14 mouse cellular contexts compared by ENCODE assay signal in genomic region chr3:37882417-37882816, GRCm38 (mm10).
A peak's percentile ranks its signal among the peaks of the same experiment; 100 is the strongest.
DNase-seq lines count a peak whose midpoint lies in the region; ATAC-seq lines count a peak whose summit lies in the region.
"Had no signal": no experiment of that assay in that cellular context is flagged by ENCODE, and none has a peak within 500 bp of the region (broad histone marks: within the 10 kb centered on the region; RNA-seq: fewer than 3 reads in every experiment).

No protein-coding gene starts in this region.

- H3K9me3 ChIP-seq in heart, embryonic 13.5 days = no peaks in the 10 kb centered on the region
- no peaks in the 10 kb centered on the region for H3K9me3 ChIP-seq in neural tube, embryonic 14.5 days (ENCODE audit: control insufficient read depth, low read length)
- H3K9me3 ChIP-seq: liver, embryonic 13.5 days; neural tube, embryonic 13.5 days had no signal

- H3K36me3 ChIP-seq in heart, embryonic 13.5 days = no peaks in the 10 kb centered on the region
- no peaks in the 10 kb centered on the region for H3K36me3 ChIP-seq in neural tube, embryonic 14.5 days (ENCODE audit: control insufficient read depth, insufficient read depth, low read length)
- H3K36me3 ChIP-seq: liver, embryonic 13.5 days; neural tube, embryonic 13.5 days had no signal

- H3K27me3 ChIP-seq in heart, embryonic 13.5 days (replicated peaks) = no peaks in the 10 kb centered on the region
- H3K27me3 ChIP-seq in neural tube, embryonic 14.5 days (ENCODE audit: control insufficient read depth, insufficient read depth, low read length) = no peaks in the 10 kb centered on the region
- H3K27me3 ChIP-seq: liver, embryonic 13.5 days had no signal

- ATAC-seq in heart, embryonic 13.5 days (ENCODE audit: extremely low read depth, insufficient number of reproducible peaks, low FRiP score, low TSS enrichment) = no peak
- ATAC-seq in neural tube, embryonic 14.5 days (ENCODE audit: low read depth) = peak; percentile 38; the same call in 1 of the 2 replicates
- ATAC-seq: activated CD4-positive, CD25-positive, alpha-beta regulatory T cell, adult 4 months had no signal

- H3K4me1 ChIP-seq in heart, embryonic 13.5 days = peaks cover 12% of the 10 kb centered on the region
- no peaks in the 10 kb centered on the region for H3K4me1 ChIP-seq in neural tube, embryonic 14.5 days (ENCODE audit: control insufficient read depth, insufficient read depth, low read length)
- H3K4me1 ChIP-seq: liver, embryonic 13.5 days; neural tube, embryonic 13.5 days had no signal

- DNase-seq in heart, adult 8-10 months (ENCODE audit: low spot score) = no peak
- DNase-seq in neural tube, embryonic 10.5 days (ENCODE audit: extremely low spot score, low spot score) = no peak
- peak; percentile 57 for DNase-seq in gastrocnemius, postnatal 25 days
- peak; percentile 52 for DNase-seq in lung, postnatal 36 days
- no peak for DNase-seq in urinary bladder, postnatal 4 days (ENCODE audit: low spot score in 2 of 2)
- DNase-seq in T-cell, adult 2 months (ENCODE audit: low spot score) = no peak
- DNase-seq: liver, embryonic 13.5 days; right cerebral cortex, postnatal 4 days had no signal

- 45% methylated on average over 5 of the region's 5 CpGs for WGBS in heart, embryonic 13.5 days
- WGBS in neural tube, embryonic 14.5 days = 33% methylated on average over 5 of the region's 5 CpGs

- no peak overlapping the region for H3K9ac ChIP-seq in heart, embryonic 13.5 days
- H3K9ac ChIP-seq in neural tube, embryonic 14.5 days (replicated peaks; ENCODE audit: low read depth, low read length) = no peak overlapping the region
- H3K9ac ChIP-seq: liver, embryonic 13.5 days; neural tube, embryonic 13.5 days had no signal

- peak overlapping the region; percentile 50 for H3K27ac ChIP-seq in heart, embryonic 13.5 days (replicated peaks)
- no peak overlapping the region for H3K27ac ChIP-seq in neural tube, embryonic 14.5 days (ENCODE audit: low read depth, low read length)
- H3K27ac ChIP-seq: kidney, postnatal 0 days; liver, embryonic 13.5 days; neural tube, embryonic 13.5 days; stomach, postnatal 0 days had no signal

- H3K4me2 ChIP-seq in heart, embryonic 13.5 days = no peak overlapping the region
- H3K4me2 ChIP-seq in neural tube, embryonic 14.5 days (ENCODE audit: low read depth, low read length) = no peak overlapping the region
- H3K4me2 ChIP-seq: liver, embryonic 13.5 days; neural tube, embryonic 13.5 days had no signal

- no peak overlapping the region for H3K4me3 ChIP-seq in heart, embryonic 13.5 days
- no peak overlapping the region for H3K4me3 ChIP-seq in neural tube, embryonic 14.5 days (ENCODE audit: low read depth, low read length)
- H3K4me3 ChIP-seq: liver, embryonic 13.5 days; neural tube, embryonic 13.5 days had no signal

Comparison
In these comparisons a context has a peak if more than half of its experiments do, and no peak if none do; other contexts are left out.
1. DNase-seq: peak in gastrocnemius, postnatal 25 days (single experiment) and lung, postnatal 36 days (single experiment); none in heart, adult 8-10 months (single experiment), neural tube, embryonic 10.5 days (single experiment), urinary bladder, postnatal 4 days (0 of 2) and T-cell, adult 2 months (single experiment).